In the genomic region with DNA sequence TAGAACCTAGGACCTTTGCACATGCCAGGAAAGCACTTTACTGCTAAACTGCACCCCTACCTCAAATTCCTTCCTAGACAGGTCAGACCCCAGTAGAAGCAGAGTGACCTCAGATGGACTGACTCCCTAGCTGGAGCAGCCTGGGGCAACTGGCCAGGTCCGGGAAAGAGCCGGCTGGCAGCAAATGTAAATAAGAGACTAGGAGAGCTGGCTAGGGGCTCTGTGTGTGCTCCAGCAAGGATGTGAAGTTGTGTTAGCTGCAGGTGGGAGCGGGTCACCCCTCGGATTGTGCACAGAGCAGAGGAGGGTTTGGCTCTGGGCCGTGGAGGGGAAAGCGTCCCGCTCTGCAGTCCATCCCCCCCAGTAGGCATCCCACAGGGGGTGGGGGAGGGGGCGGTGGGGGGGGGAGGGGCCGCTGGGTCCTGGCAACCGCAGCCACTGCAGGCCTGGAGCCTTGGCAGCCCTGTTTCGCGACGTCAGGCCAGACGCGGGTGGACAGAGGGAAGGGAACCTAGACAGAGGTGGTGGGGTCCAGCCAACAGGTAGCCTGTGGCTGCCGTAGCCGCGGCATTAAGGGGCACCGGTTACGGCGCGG, we compare ENCODE assay signal across 7 mouse cellular contexts. TPM values are rescaled to one million over a fixed set of nuclear protein-coding genes. Genes with fewer than 3 reads are reported as not detected.
DNase-seq lines count a peak whose midpoint lies in the region; ATAC-seq lines count a peak whose summit lies in the region.

A gene (plus strand): TSS at position 215 of the 595 bp plus-strand sequence.

- under 1% methylated on average over 12 of the region's 22 CpGs for WGBS in forebrain, embryonic 12.5 days
- WGBS in limb, embryonic 10.5 days: 1% methylated on average over 12 of the region's 22 CpGs
- WGBS in midbrain, embryonic 12.5 days: under 1% methylated on average over 13 of the region's 22 CpGs

- ATAC-seq in forebrain, embryonic 12.5 days (ENCODE audit: low FRiP score): peak; percentile 10; the same call in 1 of the 2 replicates
- no peak for ATAC-seq in midbrain, embryonic 12.5 days (ENCODE audit: low FRiP score, low read depth)

- H3K4me3 ChIP-seq in forebrain, embryonic 12.5 days (replicated peaks): peak within 1 kb of the TSS; percentile 69
- H3K4me3 ChIP-seq in limb, embryonic 10.5 days: peak within 1 kb of the TSS; percentile 78
- peak within 1 kb of the TSS; percentile 79 for H3K4me3 ChIP-seq in midbrain, embryonic 12.5 days

- H3K36me3 ChIP-seq in forebrain, embryonic 12.5 days (replicated peaks): peaks cover 22% of the 10 kb centered on the region
- H3K36me3 ChIP-seq in limb, embryonic 10.5 days: no peaks in the 10 kb centered on the region
- peaks cover 26% of the 10 kb centered on the region; the same call in 1 of the 2 replicates for H3K36me3 ChIP-seq in midbrain, embryonic 12.5 days

- peaks cover 30% of the 10 kb centered on the region for H3K27me3 ChIP-seq in forebrain, embryonic 12.5 days
- peaks cover 58% of the 10 kb centered on the region for H3K27me3 ChIP-seq in limb, embryonic 10.5 days (ENCODE audit: low read depth, poor library complexity, severe bottlenecking)
- H3K27me3 ChIP-seq in midbrain, embryonic 12.5 days: peaks cover 30% of the 10 kb centered on the region

- H3K9ac ChIP-seq in forebrain, embryonic 12.5 days: peak within 1 kb of the TSS; percentile 76
- H3K9ac ChIP-seq in midbrain, embryonic 12.5 days (replicated peaks): peak within 1 kb of the TSS; percentile 77

- peak within 1 kb of the TSS; percentile 90 for H3K27ac ChIP-seq in forebrain, embryonic 12.5 days
- H3K27ac ChIP-seq in limb, embryonic 10.5 days: peak within 1 kb of the TSS; percentile 78
- peak within 1 kb of the TSS; percentile 84 for H3K27ac ChIP-seq in midbrain, embryonic 12.5 days (replicated peaks)

- peak; percentile 56 for DNase-seq in MN1 (ENCODE audit: low spot score)
- peak; percentile 62 for DNase-seq in adrenal gland, postnatal 10 days
- DNase-seq in heart, postnatal 4 days: peak; percentile 71
- DNase-seq in limb, embryonic 10.5 days (ENCODE audit: low spot score): no peak
- DNase-seq in B cell, adult 2 months: no peak

- peaks cover 30% of the 10 kb centered on the region for H3K4me1 ChIP-seq in forebrain, embryonic 12.5 days
- peaks cover 25% of the 10 kb centered on the region for H3K4me1 ChIP-seq in limb, embryonic 10.5 days
- peaks cover 30% of the 10 kb centered on the region for H3K4me1 ChIP-seq in midbrain, embryonic 12.5 days

- peak within 1 kb of the TSS; percentile 87 for H3K4me2 ChIP-seq in forebrain, embryonic 12.5 days
- H3K4me2 ChIP-seq in midbrain, embryonic 12.5 days (replicated peaks): peak within 1 kb of the TSS; percentile 83

- H3K9me3 ChIP-seq in forebrain, embryonic 12.5 days: no peaks in the 10 kb centered on the region
- no peaks in the 10 kb centered on the region for H3K9me3 ChIP-seq in limb, embryonic 10.5 days (replicated peaks)
- no peaks in the 10 kb centered on the region for H3K9me3 ChIP-seq in midbrain, embryonic 12.5 days

RNA-seq across cellular contexts. Expression of the gene that starts here (rescaled TPM):
- total RNA-seq in adrenal gland, postnatal 10 days (2021): 1 to 10 TPM; 2.0 to 3.9 TPM
- 1.3 and 2.5 TPM in 2 replicates for polyA plus RNA-seq in forebrain, embryonic 12.5 days (2016; fragmentation: Nextera tagmentation; extraction: Ambion mirVana)
- total RNA-seq in heart, postnatal 4 days (2021): under 1 TPM in 1 of 2 experiments, not detected in 1; 0.47 TPM
- 1.9 and 2.7 TPM in 2 replicates for polyA plus RNA-seq in limb, embryonic 10.5 days (2016; fragmentation: Nextera tagmentation; extraction: Ambion mirVana)
- polyA plus RNA-seq in midbrain, embryonic 12.5 days (2016; fragmentation: Nextera tagmentation; extraction: Ambion mirVana): 0.31 and 1.5 TPM in 2 replicates

Comparison
In these comparisons a context has a peak if more than half of its experiments do, and no peak if none do; other contexts are left out.
1. Peak in DNase-seq in heart, postnatal 4 days; RNA of the gene not detected or under 1 TPM.
2. DNase-seq: peak in MN1 (single experiment) and adrenal gland, postnatal 10 days (single experiment); none in limb, embryonic 10.5 days (single experiment) and B cell, adult 2 months (0 of 2).
3. Peak in every context shown above with its lines, with median percentiles within 50 percentile points of each other: H3K27ac ChIP-seq and H3K4me3 ChIP-seq.